Mouse (Mus musculus) limb, embryonic 15.5 days (tissue): Measurements from ENCODE around the gene Adgrg7. TPM values are rescaled to one million over a fixed set of nuclear protein-coding genes. Genes with fewer than 3 reads are reported as not detected.

ENCODE experiments used
- ATAC-seq: fragments of 200-750 bp; cut with Nextera tagmentation; 2 replicates; pipeline ENCODE4 v1.8.0; 2017; ENCODE audit warnings: low read depth, moderate TSS enrichment; ENCODE audit not compliant: insufficient number of reproducible peaks, low FRiP score, low TSS enrichment
- H3K27ac ChIP-seq: fragments of 300-500 bp; sonication (generic); 2 replicates; pipeline ENCODE4 v1.5.1; 2015; ENCODE audit warnings: moderate library complexity, mild to moderate bottlenecking, inconsistent platforms
- H3K27me3 ChIP-seq: fragments of 300-500 bp; sonication (generic); 2 replicates; pipeline ENCODE4 v1.6.1; 2015; ENCODE audit warnings: inconsistent platforms
- H3K36me3 ChIP-seq: fragments of 300-500 bp; sonication (generic); 2 replicates; pipeline ENCODE4 v1.6.1; 2015; ENCODE audit warnings: inconsistent platforms
- H3K4me1 ChIP-seq: fragments of 300-500 bp; sonication (generic); 2 replicates; pipeline ENCODE4 v1.6.1; 2015; ENCODE audit warnings: inconsistent platforms
- H3K4me2 ChIP-seq: fragments of 300-500 bp; sonication (generic); 2 replicates; pipeline ENCODE4 v1.6.1; 2015; ENCODE audit warnings: mild to moderate bottlenecking, inconsistent platforms
- H3K4me3 ChIP-seq: fragments of 300-500 bp; sonication (generic); 2 replicates; pipeline ENCODE4 v1.5.1; 2015; ENCODE audit warnings: mild to moderate bottlenecking, inconsistent platforms
- H3K9ac ChIP-seq: fragments of 300-500 bp; sonication (generic); 2 replicates; pipeline ENCODE4 v1.6.1; 2015; ENCODE audit warnings: inconsistent platforms
- H3K9me3 ChIP-seq: fragments of 300-500 bp; sonication (generic); 2 replicates; pipeline ENCODE4 v1.6.1; 2016; ENCODE audit warnings: inconsistent platforms
- WGBS: fragments of 180-500 bp; shearing (Covaris S2); methylation state at CpG from one replicate; pipeline ENCODE4 v1.1.7; 2015; 5-methylcytosine and 5-hydroxymethylcytosine counted together
- polyA plus RNA-seq: library from polyadenylated mRNA; unstranded; fragments of >200 nt; fragmentation: Nextera tagmentation; extraction: Ambion mirVana; gene quantifications from 2 replicates; pipeline ENCODE4 v1.2.1, GENCODE M21; 2015

Adgrg7 gene
- polyA plus RNA-seq, 1 experiment from 2014 or later, result 0.06 TPM

DNA sequence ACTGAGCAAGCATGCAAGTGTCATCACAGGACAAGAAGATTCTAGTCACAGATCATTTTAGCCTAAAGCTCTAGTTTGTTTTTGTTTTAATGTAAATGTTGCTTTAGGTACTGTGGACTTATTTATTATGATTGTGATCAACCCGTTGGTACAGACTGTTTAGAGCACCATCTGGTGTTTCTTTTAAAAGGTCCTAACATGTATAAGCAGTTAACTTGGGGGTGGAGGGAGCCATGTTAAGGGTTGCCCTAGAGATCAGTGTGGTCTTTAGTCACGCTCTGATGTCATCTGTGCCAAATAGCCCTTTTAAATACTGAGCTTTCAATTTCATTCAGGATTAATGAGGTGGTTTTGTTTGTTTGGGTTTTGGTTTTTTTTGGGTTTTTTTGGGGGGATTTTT, 99.2 kb downstream of the Adgrg7 start:
- ATAC-seq, result no peak
- WGBS, result 75% methylated on average over 2 of the region's 2 CpGs

DNA sequence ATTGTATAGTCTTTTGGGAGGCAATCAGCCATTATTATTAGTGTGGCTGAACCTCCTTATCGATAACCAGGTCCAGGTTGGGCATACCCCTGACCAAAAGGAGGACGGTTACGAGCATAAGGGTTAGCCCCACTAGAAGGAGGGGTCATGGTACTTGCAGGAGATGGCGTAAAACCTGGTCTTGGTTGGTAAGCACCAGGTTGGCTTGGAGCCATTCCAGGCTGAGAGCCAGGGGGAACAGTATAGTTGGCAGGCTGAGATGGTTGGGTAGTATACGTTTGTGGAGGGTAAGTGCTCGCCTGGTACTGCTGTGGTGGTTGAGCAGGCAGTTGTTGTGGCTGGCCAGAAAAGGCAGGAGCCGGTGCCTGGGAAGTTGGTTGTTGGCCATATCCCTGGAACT, 104.9 kb downstream of the Adgrg7 start:
- Histone ChIP-seq H3K36me3 (peaks cover 39% of the 10 kb centered on the region; the same call in 1 of the 2 replicates), H3K4me2 (no peak overlapping the region)

More for the DNA sequence above, 99.2 kb downstream of the Adgrg7 start:
- no peaks in the 10 kb centered on the region for H3K9me3 ChIP-seq
- H3K36me3 ChIP-seq, result peaks cover 42% of the 10 kb centered on the region
- no peak overlapping the region for H3K4me2 ChIP-seq
- no peak overlapping the region for H3K27ac ChIP-seq
- no peaks in the 10 kb centered on the region for H3K27me3 ChIP-seq
- no peak overlapping the region for H3K4me3 ChIP-seq
- no peak overlapping the region for H3K9ac ChIP-seq
- H3K4me1 ChIP-seq, result no peaks in the 10 kb centered on the region

DNA sequence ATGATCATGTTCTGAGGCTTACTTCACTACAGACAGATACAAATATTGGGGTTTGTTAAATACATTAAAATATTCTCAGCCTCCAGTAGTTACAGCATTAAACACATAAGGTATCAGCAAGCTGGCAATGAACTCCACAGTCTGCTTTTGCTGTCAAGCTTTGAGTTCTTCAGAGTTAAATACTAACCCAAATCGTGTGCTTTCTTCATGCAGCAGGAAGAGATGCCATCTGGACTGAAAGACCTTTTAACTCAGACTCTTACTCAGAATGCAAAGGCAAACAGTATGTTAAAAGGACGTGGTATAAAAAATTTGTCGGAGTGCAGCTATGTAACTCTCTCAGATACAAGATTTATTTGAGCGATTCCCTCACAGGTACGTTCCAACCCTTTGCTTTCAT, 108.9 kb downstream of the Adgrg7 start:
- Histone ChIP-seq H3K4me3 (no peak overlapping the region), H3K4me2 (no peak overlapping the region), H3K27ac (no peak overlapping the region), H3K9me3 (no peaks in the 10 kb centered on the region), H3K36me3 (peaks cover 38% of the 10 kb centered on the region), H3K9ac (no peak overlapping the region), H3K27me3 (no peaks in the 10 kb centered on the region), H3K4me1 (no peaks in the 10 kb centered on the region)
- 93% methylated on average over 5 of the region's 5 CpGs for WGBS
- ATAC-seq, result no peak

More for the DNA sequence above, 104.9 kb downstream of the Adgrg7 start:
- Histone ChIP-seq H3K27me3 (no peaks in the 10 kb centered on the region), H3K27ac (no peak overlapping the region), H3K9ac (no peak overlapping the region), H3K9me3 (no peaks in the 10 kb centered on the region), H3K4me1 (no peaks in the 10 kb centered on the region), H3K4me3 (no peak overlapping the region)
- no peak for ATAC-seq
- 83% methylated on average over 7 of the region's 7 CpGs for WGBS

DNA sequence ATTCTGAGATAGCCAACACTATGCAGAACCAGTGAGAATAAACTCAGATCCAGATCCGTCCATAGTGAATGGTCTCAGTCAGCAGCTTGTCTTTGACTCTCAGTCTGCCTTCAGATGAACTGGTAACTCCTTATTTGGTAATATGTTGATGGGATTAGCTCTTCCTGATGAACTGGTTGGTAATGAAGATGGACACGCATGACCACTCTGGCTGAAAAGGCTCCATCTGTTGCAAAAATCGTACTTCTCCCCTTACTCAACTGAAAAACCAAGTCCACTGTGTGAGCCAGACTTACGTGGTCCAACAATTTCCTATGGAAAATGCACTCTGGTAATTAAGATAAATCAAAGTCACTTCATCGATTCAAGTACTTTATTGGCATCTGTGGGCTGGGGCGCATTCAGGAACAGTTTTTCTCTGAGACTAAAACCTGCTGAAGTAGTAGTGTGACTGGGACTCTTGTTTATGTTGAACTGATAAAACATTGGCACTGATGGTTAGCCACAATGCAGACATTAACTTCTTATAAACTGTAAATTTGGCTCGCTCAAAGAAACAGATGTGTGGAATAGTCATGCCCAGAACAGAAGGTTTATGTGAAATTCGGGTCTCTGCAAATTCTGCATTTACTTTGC, 114.5 kb downstream of the Adgrg7 start:
- Histone ChIP-seq H3K4me3 (no peak overlapping the region), H3K9ac (no peak overlapping the region), H3K36me3 (peaks cover 16% of the 10 kb centered on the region), H3K27me3 (no peaks in the 10 kb centered on the region), H3K27ac (no peak overlapping the region), H3K4me1 (no peaks in the 10 kb centered on the region), H3K9me3 (no peaks in the 10 kb centered on the region), H3K4me2 (no peak overlapping the region)
- ATAC-seq, result no peak
- whole genome bisulfite sequencing, result 70% methylated on average over 8 of the region's 8 CpGs

DNA sequence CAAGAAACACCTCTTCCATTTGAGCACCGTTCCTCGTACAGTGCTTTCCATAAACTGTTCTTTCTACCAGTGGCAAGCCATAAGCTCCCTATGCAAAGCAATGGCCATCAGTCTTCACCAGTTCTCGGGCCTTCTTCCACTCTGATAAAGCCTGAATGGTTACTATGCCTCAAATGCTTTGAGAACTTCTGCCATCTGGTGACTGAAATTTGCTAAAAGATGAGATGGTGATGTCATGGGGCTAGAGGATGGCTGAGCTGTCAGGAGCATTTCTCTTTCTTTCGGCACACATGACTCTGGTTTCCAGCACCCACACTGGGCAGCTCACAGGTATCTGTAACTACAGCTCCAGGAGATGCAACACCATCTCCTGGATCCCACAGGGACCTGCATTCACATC, 118.5 kb downstream of the Adgrg7 start:
- WGBS, result 75% methylated on average over 4 of the region's 4 CpGs
- ATAC-seq, result no peak

More for the DNA sequence above, 118.5 kb downstream of the Adgrg7 start:
- H3K36me3 ChIP-seq, result no peaks in the 10 kb centered on the region
- H3K4me2 ChIP-seq, result no peak overlapping the region
- H3K9ac ChIP-seq, result no peak overlapping the region
- no peaks in the 10 kb centered on the region for H3K27me3 ChIP-seq
- H3K4me1 ChIP-seq, result no peaks in the 10 kb centered on the region
- no peak overlapping the region for H3K27ac ChIP-seq
- no peaks in the 10 kb centered on the region for H3K9me3 ChIP-seq
- no peak overlapping the region for H3K4me3 ChIP-seq

Other genes with a start within 250 kb of the Adgrg7 start
- gene Tfg, start 78.4 kb downstream of the Adgrg7 start, polyA plus RNA-seq, result 156 and 168 TPM in 2 replicates
- gene Tmem45a, start 90.3 kb upstream of the Adgrg7 start, polyA plus RNA-seq, result 146 and 147 TPM in 2 replicates
- gene Lnp1, start 132.2 kb upstream of the Adgrg7 start, polyA plus RNA-seq, result 0.38 and 0.46 TPM in 2 replicates